Mouse (Mus musculus) midbrain, embryonic 11.5 days (tissue): ENCODE results near the gene Gabpb2. TPM values are rescaled to one million over a fixed set of nuclear protein-coding genes. Genes with fewer than 3 reads are reported as not detected.
A peak's percentile ranks its signal among the peaks of the same experiment; 100 is the strongest.

Source experiments
- ATAC-seq: fragments of 200-750 bp; cut with Nextera tagmentation; 2 replicates; pipeline ENCODE4 v1.8.0; 2017; ENCODE audit warnings: moderate TSS enrichment, moderate library complexity; ENCODE audit not compliant: low FRiP score
- DNase-seq: peaks from one replicate; pipeline ENCODE4 v3.0.0; 2015; ENCODE audit warnings: low spot score; ENCODE audit errors: missing footprints
- H3K27ac ChIP-seq: fragments of 300-500 bp; sonication (generic); 2 replicates; pipeline ENCODE4 v1.5.1; 2014; ENCODE audit warnings: low read depth, low read length
- H3K27me3 ChIP-seq: fragments of 300-500 bp; sonication (generic); 2 replicates; pipeline ENCODE4 v1.6.1; 2014; ENCODE audit warnings: mild to moderate bottlenecking, low read length, moderate library complexity, mixed read lengths; ENCODE audit not compliant: control insufficient read depth, insufficient read depth
- H3K36me3 ChIP-seq: fragments of 300-500 bp; sonication (generic); 2 replicates; pipeline ENCODE4 v1.6.1; 2014; ENCODE audit warnings: mild to moderate bottlenecking, low read length, moderate library complexity, mixed read lengths; ENCODE audit not compliant: control insufficient read depth, insufficient read depth
- H3K4me1 ChIP-seq: fragments of 300-500 bp; sonication (generic); 2 replicates; pipeline ENCODE4 v1.6.1; 2014; ENCODE audit warnings: low read length; ENCODE audit not compliant: control insufficient read depth, insufficient read depth
- H3K4me2 ChIP-seq: fragments of 300-500 bp; sonication (generic); 2 replicates; pipeline ENCODE4 v1.6.1; 2014; ENCODE audit warnings: mild to moderate bottlenecking, moderate library complexity
- H3K4me3 ChIP-seq: fragments of 300-500 bp; sonication (generic); 2 replicates; pipeline ENCODE4 v1.5.1; 2014; ENCODE audit warnings: low read depth, low read length
- H3K9ac ChIP-seq: fragments of 300-500 bp; sonication (generic); 2 replicates; pipeline ENCODE4 v1.6.1; 2014; ENCODE audit warnings: low read length
- H3K9me3 ChIP-seq: fragments of 300-500 bp; sonication (generic); 2 replicates; pipeline ENCODE4 v1.6.1; 2016; ENCODE audit warnings: low read length; ENCODE audit not compliant: control insufficient read depth
- WGBS: fragments of 180-500 bp; shearing (Covaris S2); extraction: QIAGEN DNeasy Blood & Tissue Kit; methylation state at CpG from one replicate; pipeline ENCODE4 v1.1.7; 2014; 5-methylcytosine and 5-hydroxymethylcytosine counted together
- polyA plus RNA-seq: library from polyadenylated mRNA; unstranded; fragments of >200 nt; fragmentation: Nextera tagmentation; extraction: Ambion mirVana; gene quantifications from 2 replicates; pipeline ENCODE4 v1.2.1, GENCODE M21; 2014

Gabpb2 gene
- polyA plus RNA-seq, 1 experiment from 2014 or later = 6.9 TPM

- peaks cover 47% of the 10 kb centered on the region for H3K27me3 ChIP-seq
- H3K9me3 ChIP-seq = no peaks in the 10 kb centered on the region
- DNase-seq (peak; percentile 93), ATAC-seq (peak; percentile 26; the same call in 1 of the 2 replicates)
- H3K36me3 ChIP-seq = peaks cover 24% of the 10 kb centered on the region
- no peak overlapping the region for H3K4me2 ChIP-seq
- 0 out of 2 replicates have a peak overlapping the region, but pooled peaks have one; percentile 20 for H3K9ac ChIP-seq
- whole genome bisulfite sequencing = 11% methylated on average over 75 of the region's 84 CpGs
- peak overlapping the region; percentile 24 for H3K4me3 ChIP-seq
- H3K27ac ChIP-seq = no peak overlapping the region
- peaks cover 11% of the 10 kb centered on the region for H3K4me1 ChIP-seq
Measured at GRCm38 (mm10) chr3:95172526-95173255, 45.0 kb downstream of the Gabpb2 start.

- peaks cover 11% of the 10 kb centered on the region for H3K4me1 ChIP-seq
- peaks cover 24% of the 10 kb centered on the region for H3K36me3 ChIP-seq
- no peak overlapping the region for H3K4me2 ChIP-seq
- ATAC-seq (no peak), DNase-seq (no peak)
- 92% methylated on average over 6 of the region's 6 CpGs for WGBS
- H3K4me3 ChIP-seq = no peak overlapping the region
- no peak overlapping the region for H3K27ac ChIP-seq
- no peaks in the 10 kb centered on the region for H3K9me3 ChIP-seq
- H3K9ac ChIP-seq = no peak overlapping the region
- H3K27me3 ChIP-seq = peaks cover 47% of the 10 kb centered on the region
Measured at GRCm38 (mm10) chr3:95171105-95171504, 46.6 kb downstream of the Gabpb2 start.

- Histone ChIP-seq H3K27ac (no peak overlapping the region), H3K4me2 (no peak overlapping the region), H3K9me3 (no peaks in the 10 kb centered on the region), H3K36me3 (peaks cover 24% of the 10 kb centered on the region), H3K4me3 (no peak overlapping the region), H3K4me1 (peaks cover 11% of the 10 kb centered on the region), H3K9ac (no peak overlapping the region), H3K27me3 (peaks cover 47% of the 10 kb centered on the region)
- DNase-seq (no peak), ATAC-seq (no peak)
- 88% methylated on average over 10 of the region's 10 CpGs for WGBS
Measured at GRCm38 (mm10) chr3:95169996-95170395, 47.7 kb downstream of the Gabpb2 start.

- Histone ChIP-seq H3K4me1 (peaks cover 22% of the 10 kb centered on the region), H3K27me3 (peaks cover 3% of the 10 kb centered on the region), H3K36me3 (peaks cover 6% of the 10 kb centered on the region), H3K4me2 (no peak overlapping the region), H3K27ac (no peak overlapping the region), H3K9ac (no peak overlapping the region), H3K4me3 (no peak overlapping the region), H3K9me3 (no peaks in the 10 kb centered on the region)
- DNase-seq (no peak), ATAC-seq (no peak)
- WGBS = 84% methylated on average over 5 of the region's 5 CpGs
Measured at GRCm38 (mm10) chr3:95164840-95165239, 52.9 kb downstream of the Gabpb2 start.

GRCm38 (mm10) chr3:95164256-95164550 lies 53.5 kb downstream of the Gabpb2 start:
- 74% methylated on average over 5 of the region's 5 CpGs for WGBS
- Histone ChIP-seq H3K4me3 (no peak overlapping the region), H3K4me2 (no peak overlapping the region), H3K9ac (no peak overlapping the region), H3K27ac (no peak overlapping the region), H3K4me1 (peaks cover 29% of the 10 kb centered on the region), H3K27me3 (no peaks in the 10 kb centered on the region; the same call in 1 of the 2 replicates), H3K36me3 (peaks cover 6% of the 10 kb centered on the region), H3K9me3 (no peaks in the 10 kb centered on the region)
- ATAC-seq (no peak), DNase-seq (no peak)

- Histone ChIP-seq H3K27me3 (no peaks in the 10 kb centered on the region; the same call in 1 of the 2 replicates), H3K9me3 (no peaks in the 10 kb centered on the region), H3K36me3 (peaks cover 5% of the 10 kb centered on the region), H3K9ac (no peak overlapping the region), H3K4me2 (peak overlapping the region; percentile 12; the same call in 1 of the 2 replicates), H3K4me3 (no peak overlapping the region), H3K27ac (no peak overlapping the region), H3K4me1 (peaks cover 29% of the 10 kb centered on the region)
- no peak for ATAC-seq
- DNase-seq = no peak
- 69% methylated on average over 11 of the region's 11 CpGs for WGBS
Measured at GRCm38 (mm10) chr3:95163419-95164255, 54.1 kb downstream of the Gabpb2 start.

- WGBS = 55% methylated on average over 2 of the region's 2 CpGs
- Histone ChIP-seq H3K4me3 (peak overlapping the region; percentile 65), H3K4me2 (peak overlapping the region; percentile 76), H3K4me1 (peaks cover 29% of the 10 kb centered on the region), H3K9me3 (no peaks in the 10 kb centered on the region), H3K27me3 (no peaks in the 10 kb centered on the region; the same call in 1 of the 2 replicates), H3K36me3 (no peaks in the 10 kb centered on the region), H3K9ac (peak overlapping the region; percentile 81), H3K27ac (no peak overlapping the region)
- DNase-seq (no peak), ATAC-seq (no peak)
Measured at GRCm38 (mm10) chr3:95162345-95162628, 55.4 kb downstream of the Gabpb2 start.

GRCm38 (mm10) chr3:95161618-95162344 lies 55.9 kb downstream of the Gabpb2 start:
- H3K4me2 ChIP-seq = peak overlapping the region; percentile 76
- peak overlapping the region; percentile 12; the same call in 1 of the 2 replicates for H3K27ac ChIP-seq
- WGBS = 4% methylated on average over 9 of the region's 9 CpGs
- H3K4me3 ChIP-seq = peak overlapping the region; percentile 65
- no peaks in the 10 kb centered on the region for H3K36me3 ChIP-seq
- no peaks in the 10 kb centered on the region for H3K9me3 ChIP-seq
- H3K4me1 ChIP-seq = peaks cover 29% of the 10 kb centered on the region
- H3K9ac ChIP-seq = peak overlapping the region; percentile 81
- no peaks in the 10 kb centered on the region; the same call in 1 of the 2 replicates for H3K27me3 ChIP-seq
- no peak for DNase-seq
- ATAC-seq = peak; percentile 4; the same call in 1 of the 2 replicates
